8 mouse cellular contexts compared by ENCODE assay signal in the genomic region with DNA sequence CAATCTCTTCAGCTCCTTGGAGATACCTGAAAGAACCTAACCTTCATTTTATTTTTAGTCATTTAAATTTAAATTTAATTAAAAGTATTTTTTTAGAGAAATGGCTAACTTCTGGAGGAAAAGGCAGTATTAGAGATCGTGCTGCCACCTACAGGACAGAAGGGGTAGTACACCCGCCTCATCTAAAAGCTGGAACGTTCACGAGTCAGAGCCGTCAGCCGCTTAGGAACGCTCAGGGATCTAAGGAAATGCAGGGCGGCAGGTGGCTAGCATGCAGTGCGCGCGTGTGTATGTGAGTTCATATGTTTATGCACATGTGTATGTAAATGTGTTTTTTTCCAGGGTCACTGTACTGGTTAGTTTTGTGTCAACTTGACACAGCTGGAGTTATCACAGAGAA. TPM values are rescaled to one million over a fixed set of nuclear protein-coding genes. Genes with fewer than 3 reads are reported as not detected.
A peak's percentile ranks its signal among the peaks of the same experiment; 100 is the strongest.
DNase-seq lines count a peak whose midpoint lies in the region; ATAC-seq and TF ChIP-seq lines count a peak whose summit lies in the region.

No protein-coding gene starts in this region.

- no peaks in the 10 kb centered on the region for H3K36me3 ChIP-seq in heart, adult 2 months (ENCODE audit: control insufficient read depth, insufficient read depth, low read length)
- no peaks in the 10 kb centered on the region for H3K36me3 ChIP-seq in heart, embryonic 12.5 days
- H3K36me3 ChIP-seq in forebrain, embryonic 10.5 days (replicated peaks) = no peaks in the 10 kb centered on the region
- H3K36me3 ChIP-seq in midbrain, embryonic 12.5 days = no peaks in the 10 kb centered on the region
- no peaks in the 10 kb centered on the region for H3K36me3 ChIP-seq in spleen, adult 2 months (ENCODE audit: control insufficient read depth, insufficient read depth, low read length)

- no peaks in the 10 kb centered on the region for H3K27me3 ChIP-seq in heart, adult 2 months (ENCODE audit: control insufficient read depth, insufficient read depth, low read length)
- H3K27me3 ChIP-seq in heart, embryonic 12.5 days (replicated peaks) = peaks cover 7% of the 10 kb centered on the region; the same call in 1 of the 2 replicates
- H3K27me3 ChIP-seq in forebrain, embryonic 10.5 days (ENCODE audit: poor library complexity, severe bottlenecking) = peaks cover 8% of the 10 kb centered on the region
- H3K27me3 ChIP-seq in midbrain, embryonic 12.5 days = peaks cover 3% of the 10 kb centered on the region
- no peaks in the 10 kb centered on the region for H3K27me3 ChIP-seq in spleen, adult 2 months (ENCODE audit: control insufficient read depth, insufficient read depth, low read length)

- H3K27ac ChIP-seq in heart, adult 2 months = no peak overlapping the region
- no peak overlapping the region for H3K27ac ChIP-seq in heart, embryonic 12.5 days (ENCODE audit: poor library complexity, severe bottlenecking)
- no peak overlapping the region for H3K27ac ChIP-seq in bone marrow, adult 2 months (ENCODE audit: control insufficient read depth, insufficient read depth, low read depth, low read length, poor library complexity)
- no peak overlapping the region for H3K27ac ChIP-seq in forebrain, embryonic 10.5 days
- no peak overlapping the region for H3K27ac ChIP-seq in midbrain, embryonic 12.5 days (replicated peaks)
- H3K27ac ChIP-seq in spleen, adult 2 months (ENCODE audit: insufficient read depth, low read length) = no peak overlapping the region

- intact Hi-C loops in heart, adult 2 months (cut with DNase I) = loop anchor here (5.0 to 10.0 kb wide), 4 partner anchors 85 to 865 kb away; no protein-coding TSS in a partner anchor

- H3K4me2 ChIP-seq in heart, embryonic 12.5 days = no peak overlapping the region; the same call in 1 of the 2 replicates
- no peak overlapping the region for H3K4me2 ChIP-seq in midbrain, embryonic 12.5 days (replicated peaks)

- H3K9ac ChIP-seq in heart, adult 2 months (ENCODE audit: low read depth, low read length) = no peak overlapping the region
- no peak overlapping the region for H3K9ac ChIP-seq in heart, embryonic 12.5 days
- H3K9ac ChIP-seq in midbrain, embryonic 12.5 days (replicated peaks) = no peak overlapping the region

- DNase-seq in heart, adult 2 months = peak; percentile 28 to 71
- DNase-seq in forebrain, embryonic 10.5 days (ENCODE audit: extremely low spot score, low spot score) = peak; percentile 59
- DNase-seq in layer of hippocampus, postnatal 36 days = peak; percentile 54 to 57
- DNase-seq in spleen, adult 2 months (ENCODE audit: low read depth in 1 of 2, low spot score in 2 of 2) = peak in 1 of 2 experiments; percentile 44

- no peak overlapping the region for H3K4me3 ChIP-seq in heart, adult 2 months
- no peak overlapping the region for H3K4me3 ChIP-seq in heart, embryonic 12.5 days
- no peak overlapping the region for H3K4me3 ChIP-seq in bone marrow, adult 2 months (replicated peaks; ENCODE audit: control insufficient read depth, low read depth, low read length)
- no peak overlapping the region for H3K4me3 ChIP-seq in forebrain, embryonic 10.5 days
- H3K4me3 ChIP-seq in midbrain, embryonic 12.5 days = no peak overlapping the region
- no peak overlapping the region for H3K4me3 ChIP-seq in spleen, adult 2 months (ENCODE audit: extremely low read depth, insufficient read depth, insufficient read length)

- H3K79me2 ChIP-seq in heart, adult 2 months (replicated peaks; ENCODE audit: control insufficient read depth, insufficient read depth, low read length) = no peaks in the 10 kb centered on the region

- TF ChIP-seq EP300 in heart, adult 2 months (IDR thresholded peaks at IDR 0.05; ENCODE audit: insufficient read depth, low read depth, low read length) = no peak

- no peak; the same call in 1 of the 2 replicates for TF ChIP-seq CTCF in heart, adult 2 months (IDR thresholded peaks at IDR 0.05)
- peak; percentile 64 for TF ChIP-seq CTCF in bone marrow, adult 2 months (IDR thresholded peaks at IDR 0.05; ENCODE audit: control insufficient read depth, insufficient read depth, low read length)
- peak; percentile 76; the same call in 1 of the 2 replicates for TF ChIP-seq CTCF in spleen, adult 2 months (IDR thresholded peaks at IDR 0.05; ENCODE audit: extremely low read depth, insufficient read depth, insufficient read length, insufficient replicate concordance)

- no peaks in the 10 kb centered on the region for H3K4me1 ChIP-seq in heart, adult 2 months (ENCODE audit: control insufficient read depth, insufficient read depth, low read length)
- H3K4me1 ChIP-seq in heart, embryonic 12.5 days (replicated peaks) = no peaks in the 10 kb centered on the region
- H3K4me1 ChIP-seq in bone marrow, adult 2 months (ENCODE audit: control insufficient read depth, insufficient read depth, low read length) = no peaks in the 10 kb centered on the region; the same call in 1 of the 2 replicates
- H3K4me1 ChIP-seq in forebrain, embryonic 10.5 days = peaks cover 9% of the 10 kb centered on the region
- H3K4me1 ChIP-seq in midbrain, embryonic 12.5 days = no peaks in the 10 kb centered on the region
- H3K4me1 ChIP-seq in spleen, adult 2 months (ENCODE audit: control insufficient read depth, insufficient read depth, insufficient read length) = peaks cover 3% of the 10 kb centered on the region; the same call in 1 of the 2 replicates

- 0 out of 2 replicates have a peak, but pooled peaks cover 3% of the 10 kb centered on the region for H3K9me3 ChIP-seq in heart, embryonic 12.5 days (replicated peaks)
- H3K9me3 ChIP-seq in forebrain, embryonic 10.5 days = no peaks in the 10 kb centered on the region
- H3K9me3 ChIP-seq in midbrain, embryonic 12.5 days = no peaks in the 10 kb centered on the region

- no peak for TF ChIP-seq POLR2A in heart, adult 2 months (IDR thresholded peaks at IDR 0.05; ENCODE audit: insufficient read depth, low read depth, low read length)
- TF ChIP-seq POLR2A in bone marrow, adult 2 months (IDR thresholded peaks at IDR 0.05; ENCODE audit: borderline replicate concordance, control insufficient read depth, low read depth, low read length) = no peak
- TF ChIP-seq POLR2A in spleen, adult 2 months (IDR thresholded peaks at IDR 0.05; ENCODE audit: low read depth, low read length) = no peak

- WGBS in heart, adult 2 months = 4% methylated on average over 11 of the region's 11 CpGs
- WGBS in heart, embryonic 12.5 days = 7% methylated on average over 11 of the region's 11 CpGs
- 6% methylated on average over 11 of the region's 11 CpGs for WGBS in bone marrow, adult 2 months
- 11% methylated on average over 11 of the region's 11 CpGs for WGBS in forebrain, embryonic 10.5 days
- 8% methylated on average over 11 of the region's 11 CpGs for WGBS in midbrain, embryonic 12.5 days
- 9% methylated on average over 11 of the region's 11 CpGs for WGBS in spleen, adult 2 months

- ATAC-seq in heart, embryonic 12.5 days (ENCODE audit: insufficient number of reproducible peaks, low FRiP score) = no peak
- peak; percentile 54 to 63; a peak in 3 of 4 replicates for ATAC-seq in hematopoietic stem cell, adult 5-6 weeks (replicated peaks in 1 of 2; ENCODE audit: insufficient read depth in 1 of 2, low FRiP score in 2 of 2, low TSS enrichment in 1 of 2, low read depth in 1 of 2, poor library complexity in 2 of 2, severe bottlenecking in 2 of 2)
- peak; percentile 57; the same call in 1 of the 2 replicates for ATAC-seq in midbrain, embryonic 12.5 days (ENCODE audit: low FRiP score, low read depth)

RNA-seq across cellular contexts. Expression of a gene that starts 16.3 kb away (rescaled TPM):
- total RNA-seq in heart, adult 2 months (2021) = not detected
- polyA plus RNA-seq in heart, adult 2 months (2012; rRNA removed) = not detected in 2 replicates
- polyA plus RNA-seq in heart, embryonic 12.5 days (2016; fragmentation: Nextera tagmentation; extraction: Ambion mirVana) = not detected in 2 replicates
- polyA plus RNA-seq in bone marrow, adult 2 months (2011; ENCODE audit: insufficient read depth, insufficient read length, low replicate concordance, missing spikeins) = not detected in 2 replicates
- not detected in 2 replicates for polyA plus RNA-seq in forebrain, embryonic 10.5 days (2016; fragmentation: Nextera tagmentation; extraction: Ambion mirVana)
- total RNA-seq in hematopoietic stem cell, adult 5-6 weeks (2017) = not detected in 2 replicates
- not detected for total RNA-seq in layer of hippocampus, postnatal 36 days (2021)
- not detected in 2 replicates for polyA plus RNA-seq in midbrain, embryonic 12.5 days (2016; fragmentation: Nextera tagmentation; extraction: Ambion mirVana)
- polyA plus RNA-seq in spleen, adult 2 months (2012; rRNA removed) = not detected in 2 replicates
